Mouse (Mus musculus): Measurements from ENCODE around the gene Uhrf1.

DNA sequence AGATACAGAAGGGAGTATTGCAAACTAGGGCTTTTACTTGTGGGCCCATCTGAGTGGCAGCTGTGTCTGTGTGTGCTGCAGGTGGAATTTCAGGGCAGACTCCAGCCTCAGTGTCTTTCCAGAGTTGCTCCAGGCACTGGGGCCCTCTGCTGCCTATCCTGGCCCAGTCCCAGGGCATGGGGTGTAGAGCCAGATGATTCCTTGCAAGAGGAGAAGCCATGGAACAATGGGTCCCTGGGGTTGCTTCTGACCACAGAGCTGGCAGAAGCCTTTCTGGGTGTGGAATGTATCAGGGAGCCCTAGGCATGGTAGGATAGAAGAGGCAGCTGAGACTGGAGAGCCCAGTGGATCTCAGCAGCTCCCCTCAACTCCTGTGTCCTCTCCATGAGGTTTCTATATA is 28.1 kb downstream of the Uhrf1 start:
- no peak for TF ChIP-seq POLR2A (IDR thresholded peaks at IDR 0.05; ENCODE audit: control insufficient read depth in 1 of 2, insufficient read depth in 1 of 2, low read depth in 1 of 2, low read length in 2 of 2, poor library complexity in 1 of 2)
- TF ChIP-seq ZMIZ1 (IDR thresholded peaks at IDR 0.05; ENCODE audit: low read depth, low read length), result no peak
- TF ChIP-seq GABPA (IDR thresholded peaks at IDR 0.05; ENCODE audit: low read depth, low read length), result no peak
- TF ChIP-seq ELF1 (IDR thresholded peaks at IDR 0.05; ENCODE audit: low read depth, low read length), result no peak
- TF ChIP-seq MYB (IDR thresholded peaks at IDR 0.05; ENCODE audit: low read depth, low read length), result no peak
- no peak for TF ChIP-seq MAZ (IDR thresholded peaks at IDR 0.05; ENCODE audit: low read depth, low read length)
- TF ChIP-seq ZC3H11A (IDR thresholded peaks at IDR 0.05; ENCODE audit: low read depth, low read length), result no peak
- TF ChIP-seq ZNF384 (IDR thresholded peaks at IDR 0.05; ENCODE audit: low read depth, low read length), result no peak
- TF ChIP-seq TAL1 (IDR thresholded peaks at IDR 0.05; ENCODE audit: low read length), result no peak
- TF ChIP-seq CTCF (IDR thresholded peaks at IDR 0.05 in 2 of 3, conservative IDR thresholded peaks at IDR 0.05 in 1 of 3; ENCODE audit: control insufficient read depth in 1 of 3, insufficient read depth in 1 of 3, low read depth in 2 of 3, low read length in 3 of 3, poor library complexity in 1 of 3, severe bottlenecking in 1 of 3), result no peak
- no peak for TF ChIP-seq GATA1 (IDR thresholded peaks at IDR 0.05; ENCODE audit: low read depth, low read length)
- no peak for TF ChIP-seq CHD1 (IDR thresholded peaks at IDR 0.05; ENCODE audit: low read depth, low read length)
- TF ChIP-seq USF1 (IDR thresholded peaks at IDR 0.05; ENCODE audit: low read depth, low read length), result no peak
